Mouse (Mus musculus) forebrain, embryonic 16.5 days (tissue): ENCODE results near the gene Fbxo42. TPM values are rescaled to one million over a fixed set of nuclear protein-coding genes. Genes with fewer than 3 reads are reported as not detected.

Experiments
- ATAC-seq: fragments of 200-750 bp; cut with Nextera tagmentation; 2 replicates; pipeline ENCODE4 v1.8.0; 2017; ENCODE audit warnings: mild to moderate bottlenecking, moderate library complexity
- H3K27ac ChIP-seq: fragments of 300-500 bp; sonication (generic); 2 replicates; pipeline ENCODE4 v1.5.1; 2014; ENCODE audit warnings: low read length, control low read depth
- H3K27me3 ChIP-seq: fragments of 300-500 bp; sonication (generic); replicated peaks from 2 replicates; pipeline ENCODE4 v1.6.1; 2014; ENCODE audit warnings: low read length; ENCODE audit not compliant: control insufficient read depth, insufficient read depth
- H3K36me3 ChIP-seq: fragments of 300-500 bp; sonication (generic); 2 replicates; pipeline ENCODE4 v1.6.1; 2014; ENCODE audit not compliant: control insufficient read depth, insufficient read depth
- H3K4me1 ChIP-seq: fragments of 300-500 bp; sonication (generic); replicated peaks from 2 replicates; pipeline ENCODE4 v1.6.1; 2014; ENCODE audit warnings: low read length; ENCODE audit not compliant: control insufficient read depth, insufficient read depth
- H3K4me2 ChIP-seq: fragments of 300-500 bp; sonication (generic); 2 replicates; pipeline ENCODE4 v1.6.1; 2014; ENCODE audit warnings: mild to moderate bottlenecking, low read length, control low read depth
- H3K4me3 ChIP-seq: fragments of 300-500 bp; sonication (generic); replicated peaks from 2 replicates; pipeline ENCODE4 v1.5.1; 2014; ENCODE audit warnings: mild to moderate bottlenecking, low read length, control low read depth
- H3K9ac ChIP-seq: fragments of 300-500 bp; sonication (generic); replicated peaks from 2 replicates; pipeline ENCODE4 v1.6.1; 2014; ENCODE audit warnings: low read depth, low read length, control low read depth
- H3K9me3 ChIP-seq: fragments of 300-500 bp; sonication (generic); 2 replicates; pipeline ENCODE4 v1.6.1; 2016; ENCODE audit warnings: low read length; ENCODE audit not compliant: control insufficient read depth
- WGBS: fragments of 180-500 bp; shearing (Covaris S2); extraction: QIAGEN DNeasy Blood & Tissue Kit; methylation state at CpG from one replicate; pipeline ENCODE4 v1.1.7; 2014; 5-methylcytosine and 5-hydroxymethylcytosine counted together
- polyA plus RNA-seq: library from polyadenylated mRNA; unstranded; fragments of >200 nt; fragmentation: Nextera tagmentation; extraction: Ambion mirVana; gene quantifications from 2 replicates; pipeline ENCODE4 v1.2.1, GENCODE M21; 2015

Gene Fbxo42
- polyA plus RNA-seq, 1 experiment from 2014 or later: 27.1 TPM

GRCm38 (mm10) chr4:141247776-141248613, 100.3 kb downstream of the Fbxo42 start:
- Histone ChIP-seq H3K9ac (peak overlapping the region; percentile 45), H3K4me1 (peaks cover 38% of the 10 kb centered on the region), H3K27me3 (peaks cover 23% of the 10 kb centered on the region), H3K36me3 (no peaks in the 10 kb centered on the region), H3K9me3 (no peaks in the 10 kb centered on the region), H3K4me3 (peak overlapping the region; percentile 46), H3K27ac (no peak overlapping the region), H3K4me2 (peak overlapping the region; percentile 62)
- peak; percentile 20; the same call in 1 of the 2 replicates for ATAC-seq
- WGBS: under 1% methylated on average over 50 of the region's 60 CpGs

DNA sequence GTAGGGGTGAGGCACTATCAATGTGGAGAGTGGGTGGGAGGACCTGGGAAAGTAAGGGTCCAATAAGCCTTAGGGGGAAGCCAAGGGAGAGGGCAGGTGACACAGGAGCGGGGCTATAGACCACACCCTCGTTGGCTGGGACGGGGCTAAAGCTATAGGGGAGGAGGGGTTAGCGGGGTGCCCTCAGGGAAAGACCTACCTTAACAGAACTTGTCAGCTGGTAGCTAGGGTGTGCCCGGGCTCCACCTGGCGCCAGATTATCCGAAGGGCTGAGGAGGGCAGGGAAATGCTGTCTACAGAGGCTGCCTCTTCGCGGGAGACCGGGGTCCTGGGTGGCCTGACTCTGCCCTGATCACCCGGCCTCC, 100.9 kb downstream of the Fbxo42 start:
- ATAC-seq: no peak
- WGBS: 14% methylated on average over 11 of the region's 11 CpGs
- H3K27ac ChIP-seq: no peak overlapping the region
- no peak overlapping the region for H3K4me2 ChIP-seq
- no peaks in the 10 kb centered on the region for H3K9me3 ChIP-seq
- no peaks in the 10 kb centered on the region for H3K36me3 ChIP-seq
- peaks cover 23% of the 10 kb centered on the region for H3K27me3 ChIP-seq
- H3K4me3 ChIP-seq: no peak overlapping the region
- H3K4me1 ChIP-seq: peaks cover 38% of the 10 kb centered on the region
- H3K9ac ChIP-seq: no peak overlapping the region

DNA sequence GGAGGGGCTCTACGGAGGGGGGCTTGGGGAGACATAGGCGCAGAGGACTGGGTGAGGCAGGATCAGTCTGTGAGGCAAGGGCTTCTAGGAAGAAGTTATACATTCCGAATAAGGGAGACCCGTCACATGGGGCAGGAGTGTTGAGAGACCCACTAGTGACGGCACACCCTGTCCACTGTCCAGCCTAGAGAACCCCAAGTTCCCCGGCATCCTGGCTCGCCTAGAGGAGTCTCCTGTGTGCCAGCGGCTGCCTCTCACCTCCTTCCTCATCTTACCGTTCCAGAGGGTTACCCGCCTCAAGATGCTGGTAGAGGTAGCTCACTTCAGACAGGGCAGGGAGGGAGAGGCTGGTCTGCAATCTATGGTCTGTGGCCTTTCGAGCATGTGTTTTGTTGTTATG, 101.7 kb downstream of the Fbxo42 start:
- no peak overlapping the region for H3K4me2 ChIP-seq
- peaks cover 32% of the 10 kb centered on the region for H3K4me1 ChIP-seq
- H3K27ac ChIP-seq: no peak overlapping the region
- peaks cover 23% of the 10 kb centered on the region for H3K27me3 ChIP-seq
- no peaks in the 10 kb centered on the region for H3K36me3 ChIP-seq
- ATAC-seq: no peak
- no peak overlapping the region for H3K9ac ChIP-seq
- H3K9me3 ChIP-seq: no peaks in the 10 kb centered on the region
- no peak overlapping the region for H3K4me3 ChIP-seq
- WGBS: 74% methylated on average over 11 of the region's 11 CpGs

DNA sequence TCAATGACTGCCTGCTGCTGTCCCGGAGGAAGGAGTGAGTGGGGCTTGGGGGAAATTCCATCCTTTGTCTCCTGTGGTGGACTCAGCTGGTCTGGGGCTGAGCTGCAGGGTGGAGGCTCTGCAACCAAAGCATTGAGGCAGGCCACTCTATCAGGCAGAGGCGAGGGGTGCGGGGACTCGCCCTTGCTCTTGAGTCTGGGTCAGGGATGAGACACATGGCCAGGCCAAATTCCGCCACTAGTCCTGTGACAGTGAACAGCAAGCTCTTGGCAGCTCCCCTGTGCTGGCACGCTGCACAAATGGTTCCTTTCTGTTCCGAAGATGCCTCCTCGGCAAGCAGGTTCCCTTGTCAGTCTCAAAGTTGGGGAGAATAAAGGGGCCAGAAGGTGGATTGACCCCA, 103.4 kb downstream of the Fbxo42 start:
- Histone ChIP-seq H3K4me3 (no peak overlapping the region), H3K4me1 (peaks cover 23% of the 10 kb centered on the region), H3K27ac (no peak overlapping the region), H3K9me3 (no peaks in the 10 kb centered on the region), H3K9ac (no peak overlapping the region), H3K36me3 (no peaks in the 10 kb centered on the region), H3K27me3 (peaks cover 23% of the 10 kb centered on the region), H3K4me2 (no peak overlapping the region)
- ATAC-seq: no peak
- 62% methylated on average over 8 of the region's 8 CpGs for WGBS

DNA sequence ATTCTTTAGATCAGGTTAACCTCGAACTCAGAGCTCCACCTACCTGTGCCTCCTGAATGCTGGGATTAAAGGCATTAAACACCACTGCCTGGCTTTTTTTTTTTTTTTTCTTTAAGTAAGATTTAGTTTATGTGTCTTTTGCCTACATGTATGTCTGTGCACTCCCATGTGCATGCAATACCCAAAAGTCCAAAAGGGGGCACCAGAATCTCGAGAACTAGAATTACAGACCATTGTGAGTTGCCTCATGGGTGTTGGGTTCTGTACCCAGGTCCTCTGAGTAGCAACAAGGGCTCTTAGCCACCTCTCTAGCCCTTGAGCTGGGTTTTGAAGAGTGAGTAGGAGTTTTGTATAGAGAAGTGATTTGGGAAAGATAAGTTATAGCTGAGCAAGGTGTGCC, 104.9 kb downstream of the Fbxo42 start:
- WGBS: 69% methylated on average over 2 of the region's 2 CpGs
- ATAC-seq: no peak

More for the DNA sequence above, 104.9 kb downstream of the Fbxo42 start:
- Histone ChIP-seq H3K36me3 (no peaks in the 10 kb centered on the region), H3K4me1 (peaks cover 8% of the 10 kb centered on the region), H3K27me3 (peaks cover 19% of the 10 kb centered on the region), H3K4me2 (no peak overlapping the region), H3K4me3 (no peak overlapping the region), H3K27ac (no peak overlapping the region), H3K9me3 (no peaks in the 10 kb centered on the region), H3K9ac (no peak overlapping the region)

Other genes starting within 250 kb of the Fbxo42 start
- 0.88 and 1.0 TPM in 2 replicates for gene Padi2, start 241.6 kb upstream of the Fbxo42 start, polyA plus RNA-seq
- gene Sdhb, start 186.7 kb upstream of the Fbxo42 start, polyA plus RNA-seq: 420 and 438 TPM in 2 replicates
- 126 and 142 TPM in 2 replicates for gene Atp13a2, start 161.0 kb upstream of the Fbxo42 start, polyA plus RNA-seq
- gene Mfap2, start 137.5 kb upstream of the Fbxo42 start, polyA plus RNA-seq: 190 and 202 TPM in 2 replicates
- gene Crocc, start 87.4 kb upstream of the Fbxo42 start, polyA plus RNA-seq: 6.2 and 6.7 TPM in 2 replicates
- gene Necap2, start 69.6 kb upstream of the Fbxo42 start, polyA plus RNA-seq: 56.6 and 57.8 TPM in 2 replicates
- 0.09 and 0.46 TPM in 2 replicates for gene Spata21, start 59.6 kb upstream of the Fbxo42 start, polyA plus RNA-seq
- 27.6 and 31.2 TPM in 2 replicates for gene Szrd1, start 8.1 kb upstream of the Fbxo42 start, polyA plus RNA-seq
- gene Rsg1, start 66.0 kb downstream of the Fbxo42 start, polyA plus RNA-seq: 8.3 and 11.0 TPM in 2 replicates
- gene Arhgef19, start 91.6 kb downstream of the Fbxo42 start, polyA plus RNA-seq: 0.71 and 1.1 TPM in 2 replicates
- 0.92 and 1.5 TPM in 2 replicates for gene Epha2, start 153.3 kb downstream of the Fbxo42 start, polyA plus RNA-seq
- 11.6 and 19.8 TPM in 2 replicates for gene Fam131c, start 220.3 kb downstream of the Fbxo42 start, polyA plus RNA-seq